Mouse (Mus musculus) inflammation-experienced regulatory T-cells (primary cell): Measurements from ENCODE around the gene Hoxc8. TPM values are rescaled to one million over a fixed set of nuclear protein-coding genes. Genes with fewer than 3 reads are reported as not detected.

Source experiments
- polyA plus RNA-seq, 2 experiments: library from polyadenylated mRNA; unstranded; fragments of 100-300 nt; shearing (Covaris generic); gene quantifications; one replicate each; pipeline ENCODE4 v1.2.1; 2017

Gene Hoxc8
- polyA plus RNA-seq = 1 to 10 TPM in 1 of 2 experiments, under 1 TPM in 1; 0.17 to 2.6 TPM

GRCm38 (mm10) chr15:102990461-102991397 is at the start of gene Hoxc8:
Gene Hoxc8 (plus strand): TSS chr15:102990607.

GRCm38 (mm10) chr15:102954192-102955006 is 36.0 kb upstream of the Hoxc8 start, which contains the start of gene Hoxc11:
Gene Hoxc11 (plus strand): TSS chr15:102954427.

GRCm38 (mm10) chr15:102966776-102967311 is 23.6 kb upstream of the Hoxc8 start, which contains the start of gene Hoxc10:
Gene Hoxc10 (plus strand): TSS chr15:102966796.

GRCm38 (mm10) chr15:102967312-102967510 is 23.2 kb upstream of the Hoxc8 start, which contains the start of gene Hoxc5:
Gene Hoxc5 (plus strand): TSS chr15:102967443.

GRCm38 (mm10) chr15:102976171-102976570 is 14.2 kb upstream of the Hoxc8 start, which contains the start of gene Hoxc9:
Gene Hoxc9 (plus strand): TSS chr15:102976439.

GRCm38 (mm10) chr15:102997939-102998355 is 7.5 kb downstream of the Hoxc8 start, which contains the start of gene Hoxc6:
Gene Hoxc6 (plus strand): TSS chr15:102998257.

GRCm38 (mm10) chr15:103018636-103019035 is 28.2 kb downstream of the Hoxc8 start, which contains the start of gene Hoxc4:
Gene Hoxc4 (plus strand): TSS chr15:103018934.

Other genes starting within 250 kb of the Hoxc8 start
- under 1 TPM; 0.20 to 0.56 TPM for gene Hoxc13, start 69.5 kb upstream of the Hoxc8 start, polyA plus RNA-seq
- gene Hoxc12, start 53.9 kb upstream of the Hoxc8 start, polyA plus RNA-seq = under 1 TPM; 0.73 to 0.76 TPM
- not detected for gene Hoxc11, start 36.2 kb upstream of the Hoxc8 start, polyA plus RNA-seq
- gene Hoxc10, start 23.8 kb upstream of the Hoxc8 start, polyA plus RNA-seq = under 1 TPM; 0.08 to 0.77 TPM
- gene Hoxc5, start 23.2 kb upstream of the Hoxc8 start, polyA plus RNA-seq = not detected
- gene Hoxc9, start 14.2 kb upstream of the Hoxc8 start, polyA plus RNA-seq = not detected
- not detected for gene Hoxc6, start 7.7 kb downstream of the Hoxc8 start, polyA plus RNA-seq
- gene Hoxc4, start 28.3 kb downstream of the Hoxc8 start, polyA plus RNA-seq = not detected
- gene Smug1, start 176.5 kb downstream of the Hoxc8 start, polyA plus RNA-seq = 10 to 100 TPM in 1 of 2 experiments, 1 to 10 TPM in 1; 8.5 to 10.6 TPM
- 10 to 100 TPM; 14.4 to 14.5 TPM for gene Cbx5, start 249.2 kb downstream of the Hoxc8 start, polyA plus RNA-seq
- 100 to 1,000 TPM; 122 to 140 TPM for gene Hnrnpa1, start 249.8 kb downstream of the Hoxc8 start, polyA plus RNA-seq